Mouse (Mus musculus) mouse embryonic stem cell (cell line): ENCODE results near the gene Tpcn1.

Source experiments
- in situ Hi-C, 2 experiments: fragments of 300-500 bp; cut with MboI; formaldehyde crosslinking; loops; 1 replicate in 1 of 2; 3 replicates in 1 of 2; pipeline ENCODE4 v1.14.3; 2019 to 2020; ENCODE audit warnings: low sequenced_read_pairs in 2 of 2, low pct_unique_long_range_greater_than_20kb in 1 of 2, mixed read lengths in 1 of 2; ENCODE audit not compliant: unreplicated experiment in 1 of 2

Tpcn1 gene

DNA sequence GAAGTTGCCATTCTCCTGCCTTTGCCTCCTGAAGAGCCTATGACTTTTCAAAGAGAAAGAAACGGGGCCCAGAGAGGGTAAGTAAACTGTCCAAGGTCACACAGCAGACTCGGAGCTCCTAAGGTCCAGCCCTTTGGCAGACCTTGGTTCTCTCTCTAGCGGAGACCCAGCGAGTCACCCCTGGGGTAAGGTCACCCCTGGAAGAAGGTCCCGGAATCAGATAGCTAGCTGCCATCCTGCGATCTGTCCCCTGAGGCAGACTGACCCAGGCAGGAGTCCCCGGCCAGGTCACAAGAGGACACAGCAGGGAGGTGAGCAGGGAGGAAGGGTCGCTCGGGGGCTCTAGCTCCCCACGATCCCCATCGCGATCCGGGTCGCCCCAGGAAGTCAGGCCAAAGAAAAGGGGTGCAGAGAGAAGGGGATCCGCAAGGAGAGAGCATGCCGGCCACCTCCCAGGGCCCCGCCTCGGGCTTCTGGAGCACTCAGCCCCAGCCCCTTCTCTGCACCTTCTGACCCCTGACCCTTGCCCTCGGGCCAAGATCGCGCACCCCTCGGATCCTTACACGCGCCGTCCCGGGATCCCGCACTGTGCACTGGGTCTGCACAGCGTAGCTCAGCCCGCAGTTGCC lies 419 bp downstream of the Tpcn1 start:
- in situ Hi-C loops, result loop anchor here in 1 of 2 experiments (5.0 kb wide), 1 partner anchor 76 kb away; the partner anchor contains the start of gene Slc8b1

GRCm38 (mm10) chr5:120587616-120587926 lies 902 bp downstream of the Tpcn1 start:
- in situ Hi-C loops, result loop anchor here in 1 of 2 experiments (5.0 kb wide), 1 partner anchor 75 kb away; the partner anchor contains the start of gene Slc8b1

GRCm38 (mm10) chr5:120586741-120587615 lies 1.5 kb downstream of the Tpcn1 start:
- in situ Hi-C loops, result loop anchor here in 1 of 2 experiments (5.0 kb wide), 1 partner anchor 75 kb away; the partner anchor contains the start of gene Slc8b1

GRCm38 (mm10) chr5:120584968-120585367 lies 3.5 kb downstream of the Tpcn1 start:
- in situ Hi-C loops, result loop anchor here in 1 of 2 experiments (5.0 kb wide), 1 partner anchor 73 kb away; the partner anchor contains the start of gene Slc8b1

GRCm38 (mm10) chr5:120583511-120583910 lies 5.0 kb downstream of the Tpcn1 start:
- in situ Hi-C loops, result no loop called here

GRCm38 (mm10) chr5:120582002-120582401 lies 6.5 kb downstream of the Tpcn1 start:
- in situ Hi-C loops, result no loop called here

DNA sequence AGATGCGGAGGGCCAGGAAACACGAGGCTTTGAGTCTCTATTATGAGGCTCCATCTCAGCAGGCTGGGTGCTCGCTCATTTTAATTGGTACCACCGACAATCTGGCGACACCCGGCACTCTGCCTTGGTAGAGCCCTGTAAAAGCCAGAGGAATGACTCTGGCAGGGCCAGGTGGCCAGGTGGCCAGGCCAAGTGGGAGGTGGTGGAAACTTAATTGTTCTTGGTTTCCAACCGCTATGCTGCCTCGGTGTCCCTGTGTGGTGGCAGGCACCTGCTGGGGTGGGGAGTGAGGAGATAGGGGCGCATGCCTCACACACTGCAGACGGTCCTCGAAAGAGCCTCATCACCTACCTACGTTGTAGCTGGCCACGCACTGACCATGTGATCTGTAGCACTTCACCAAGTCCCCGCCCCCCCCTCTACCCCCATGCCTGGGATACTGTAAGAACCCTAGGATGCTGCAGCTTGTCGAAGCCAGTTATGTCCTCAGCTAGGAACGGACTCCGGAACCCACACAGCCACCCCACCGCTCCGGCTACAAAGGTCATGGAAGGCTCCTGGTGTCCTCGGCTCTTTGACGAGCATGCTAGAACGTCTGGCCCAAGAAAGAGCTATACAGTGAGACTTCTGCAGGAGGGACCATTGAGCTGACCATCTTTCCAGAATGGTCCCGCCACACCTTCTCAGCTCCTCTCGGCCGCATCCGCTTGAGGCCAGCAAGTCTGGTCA lies 8.4 kb downstream of the Tpcn1 start:
- in situ Hi-C loops, result no loop called here

DNA sequence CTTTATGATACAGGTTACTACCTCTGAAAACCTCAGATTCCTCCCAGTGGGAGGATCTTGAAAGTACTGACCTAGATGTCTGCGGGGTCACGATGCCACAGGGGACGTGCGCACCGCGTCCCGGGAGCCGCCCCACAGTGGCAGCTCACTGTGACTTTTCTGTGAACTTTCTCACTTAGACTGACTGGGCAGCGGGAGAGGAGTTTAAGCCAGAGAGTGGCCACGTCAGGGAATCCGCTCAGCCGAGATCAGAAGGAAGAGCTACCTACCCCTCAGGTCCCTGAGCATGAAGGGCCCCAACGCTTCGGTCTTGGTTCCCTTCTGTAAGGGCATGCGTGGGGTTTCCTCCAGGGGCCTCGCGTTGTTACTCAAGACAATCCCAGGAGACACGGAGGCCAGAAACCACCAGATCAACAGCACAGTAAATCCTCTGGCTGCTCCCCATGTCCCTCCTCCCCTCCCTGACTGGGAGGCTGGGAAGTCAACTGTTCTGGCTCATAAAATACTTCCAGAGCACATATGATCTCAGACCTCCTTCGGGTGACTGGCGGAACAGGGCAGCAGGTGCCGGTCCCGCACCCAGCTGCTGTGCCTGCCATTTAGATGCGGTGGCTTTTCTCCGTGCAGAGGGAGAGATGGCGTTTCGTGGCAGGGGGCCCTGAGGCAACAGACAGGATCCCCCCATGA lies 9.1 kb downstream of the Tpcn1 start:
- in situ Hi-C loops, result no loop called here

- in situ Hi-C loops, result no loop called here
Observed at GRCm38 (mm10) chr5:120578504-120579081, 9.9 kb downstream of the Tpcn1 start.

DNA sequence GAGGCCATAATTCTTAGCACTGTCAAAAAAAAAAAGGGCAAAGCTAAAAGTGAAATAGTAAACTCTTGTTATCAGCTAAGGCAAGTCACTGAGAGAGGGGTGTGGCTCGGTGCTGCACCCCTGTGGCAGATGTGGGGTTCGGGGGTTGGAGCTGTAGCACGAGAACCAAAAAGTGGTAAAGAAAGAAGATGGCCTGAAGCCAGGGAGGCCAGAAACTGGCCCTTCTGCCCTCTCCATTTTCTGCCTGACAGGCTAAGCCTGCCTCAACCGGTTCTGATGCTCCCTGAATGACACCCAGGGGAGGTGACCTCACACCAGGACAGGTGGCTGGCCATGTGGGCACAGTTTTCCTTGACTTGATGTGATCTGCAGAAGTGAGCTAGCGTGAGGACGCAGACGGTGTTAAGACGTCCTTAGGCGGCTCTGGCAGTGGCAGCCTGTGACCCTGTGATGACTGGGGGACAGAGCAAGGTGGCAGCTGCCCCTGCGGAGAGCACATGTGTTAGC lies 10.5 kb downstream of the Tpcn1 start:
- in situ Hi-C loops, result no loop called here

- in situ Hi-C loops, result no loop called here
Observed at GRCm38 (mm10) chr5:120576781-120577301, 11.6 kb downstream of the Tpcn1 start.

DNA sequence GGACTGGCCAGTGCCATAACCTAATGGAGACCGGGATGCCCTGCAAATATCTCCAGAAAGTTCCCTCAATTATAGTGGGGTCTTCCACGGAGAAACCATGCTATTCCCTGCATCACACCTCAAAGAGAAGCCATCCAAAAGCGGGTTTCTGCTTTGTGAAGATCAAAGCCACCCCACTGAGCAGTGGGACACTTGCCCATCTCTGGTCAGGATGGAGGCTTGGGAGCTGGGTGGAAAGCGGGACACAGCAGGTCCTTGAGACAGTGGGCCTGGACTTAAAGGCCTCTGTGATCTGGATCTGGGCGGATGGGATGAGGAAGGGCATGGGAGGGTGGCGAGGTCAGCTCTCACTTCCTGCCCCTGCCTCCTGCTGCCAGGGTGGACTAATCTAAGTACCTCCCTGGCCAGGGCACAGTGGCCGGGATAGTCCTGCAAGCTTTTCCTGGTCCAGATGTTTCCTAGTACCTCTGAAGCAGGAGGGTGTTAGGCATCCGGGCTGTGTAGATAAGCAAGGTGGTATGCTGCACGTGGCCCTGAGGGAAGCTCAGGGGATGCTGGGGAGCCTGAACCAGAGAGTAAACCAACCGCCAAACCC lies 13.9 kb downstream of the Tpcn1 start:
- in situ Hi-C loops, result no loop called here

- in situ Hi-C loops, result no loop called here
Observed at GRCm38 (mm10) chr5:120571056-120571740, 17.3 kb downstream of the Tpcn1 start.

GRCm38 (mm10) chr5:120570289-120570897 lies 18.1 kb downstream of the Tpcn1 start:
- in situ Hi-C loops, result no loop called here

DNA sequence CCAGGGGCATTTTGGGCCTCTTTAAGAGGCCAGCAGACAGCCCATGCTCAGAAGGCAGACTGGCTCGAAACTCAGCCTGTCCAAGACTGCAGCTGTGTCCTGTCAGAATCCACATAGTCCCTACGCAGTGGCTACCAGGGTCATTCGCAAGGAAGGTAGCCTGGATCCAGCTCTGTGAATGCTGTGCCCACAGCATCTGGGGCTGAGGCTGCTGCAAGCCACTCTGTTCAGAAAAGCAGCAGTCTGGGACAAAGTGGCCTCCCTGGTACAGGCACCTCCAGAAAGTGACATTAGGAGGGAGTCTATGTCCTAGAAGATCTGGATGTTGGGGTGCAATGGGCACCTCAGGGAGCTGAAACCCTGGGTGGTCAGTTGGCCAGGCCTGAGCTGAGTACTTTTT lies 18.7 kb downstream of the Tpcn1 start:
- in situ Hi-C loops, result no loop called here

GRCm38 (mm10) chr5:120568964-120569363 lies 19.5 kb downstream of the Tpcn1 start:
- in situ Hi-C loops, result no loop called here
